Mouse (Mus musculus) cerebral cortex, adult 2 months (tissue): ENCODE measurements around the gene Mapk8ip1.

Source experiments
- WGBS: fragments of 180-500 bp; shearing (Covaris S2); methylation state at CpG from one replicate; pipeline ENCODE4 v1.1.7; 2018; 5-methylcytosine and 5-hydroxymethylcytosine counted together

Gene Mapk8ip1

DNA sequence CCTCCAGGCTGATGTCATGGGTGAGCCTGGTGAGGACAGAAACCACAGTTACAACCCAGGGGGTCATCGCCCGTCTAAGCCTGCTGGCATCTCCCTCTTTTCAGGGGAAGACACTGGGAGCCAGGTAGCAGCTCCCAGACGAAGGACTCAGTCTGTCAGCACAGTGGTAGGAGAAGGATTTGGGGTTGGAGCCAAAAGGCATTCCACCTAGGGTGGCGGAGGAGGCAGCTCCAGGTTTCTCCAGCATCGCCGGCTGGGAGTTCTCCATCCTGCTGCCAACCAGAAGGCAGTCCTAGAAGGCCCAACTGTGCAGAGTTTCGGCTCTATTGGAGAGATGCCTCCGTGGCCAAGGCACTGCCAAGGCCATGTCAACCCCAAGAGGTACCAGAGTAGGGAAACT, 9.9 kb downstream of the Mapk8ip1 start:
- WGBS = 41% methylated on average over 8 of the region's 8 CpGs

DNA sequence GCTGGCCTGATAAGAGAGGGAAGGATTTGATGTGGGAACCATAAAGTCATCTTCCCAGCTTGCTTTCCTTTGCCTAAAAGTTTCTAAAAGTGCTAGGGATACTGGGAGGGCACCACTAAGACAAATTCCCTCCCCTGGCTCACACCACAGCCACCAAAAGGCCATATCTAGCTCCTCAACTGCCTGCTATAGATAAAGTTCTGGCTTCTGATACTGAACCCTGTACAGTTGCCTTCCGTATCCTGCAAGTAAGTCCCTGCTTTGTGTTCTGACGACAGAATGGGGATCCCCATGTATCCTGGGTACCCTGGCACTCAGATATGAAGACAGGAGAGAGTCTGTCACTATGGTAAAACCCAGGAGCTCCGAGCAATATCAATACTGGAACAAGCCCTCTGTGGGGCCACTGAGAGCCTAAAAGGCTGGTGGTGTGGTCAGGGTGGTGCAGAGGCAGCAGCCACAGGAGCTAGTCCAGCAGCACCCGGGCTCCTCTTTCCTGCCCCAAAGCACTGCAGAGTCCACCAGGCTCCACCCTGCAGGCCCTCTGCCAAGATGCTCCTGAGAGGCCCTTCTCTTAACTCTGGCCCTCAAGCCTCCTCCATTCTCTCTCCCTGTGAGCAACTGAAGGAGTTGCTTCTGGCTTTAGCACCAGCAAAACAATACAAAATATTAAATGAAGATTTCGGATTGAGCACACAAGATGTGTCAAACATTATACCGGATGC, 10.7 kb downstream of the Mapk8ip1 start:
- 45% methylated on average over 6 of the region's 6 CpGs for WGBS

DNA sequence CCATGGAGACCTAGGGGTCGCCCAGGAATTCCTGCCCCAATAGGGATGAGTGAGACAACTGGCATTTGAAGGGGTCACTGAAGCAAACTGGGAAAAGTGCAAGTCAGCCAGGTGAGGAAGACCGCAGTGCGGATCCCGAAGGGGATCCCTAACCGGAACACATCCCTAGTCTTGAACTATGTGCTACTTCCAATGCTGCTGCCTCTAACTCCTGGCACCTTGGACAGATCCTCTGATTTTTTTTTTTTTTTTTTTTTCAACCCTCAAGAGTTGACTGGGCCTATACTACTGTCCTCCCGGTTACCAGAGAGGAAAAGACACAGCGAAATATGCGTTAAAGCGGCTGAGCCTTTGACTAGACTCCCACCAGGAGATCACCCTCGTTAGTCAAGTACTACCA, 11.4 kb downstream of the Mapk8ip1 start:
- WGBS = 12% methylated on average over 10 of the region's 10 CpGs

DNA sequence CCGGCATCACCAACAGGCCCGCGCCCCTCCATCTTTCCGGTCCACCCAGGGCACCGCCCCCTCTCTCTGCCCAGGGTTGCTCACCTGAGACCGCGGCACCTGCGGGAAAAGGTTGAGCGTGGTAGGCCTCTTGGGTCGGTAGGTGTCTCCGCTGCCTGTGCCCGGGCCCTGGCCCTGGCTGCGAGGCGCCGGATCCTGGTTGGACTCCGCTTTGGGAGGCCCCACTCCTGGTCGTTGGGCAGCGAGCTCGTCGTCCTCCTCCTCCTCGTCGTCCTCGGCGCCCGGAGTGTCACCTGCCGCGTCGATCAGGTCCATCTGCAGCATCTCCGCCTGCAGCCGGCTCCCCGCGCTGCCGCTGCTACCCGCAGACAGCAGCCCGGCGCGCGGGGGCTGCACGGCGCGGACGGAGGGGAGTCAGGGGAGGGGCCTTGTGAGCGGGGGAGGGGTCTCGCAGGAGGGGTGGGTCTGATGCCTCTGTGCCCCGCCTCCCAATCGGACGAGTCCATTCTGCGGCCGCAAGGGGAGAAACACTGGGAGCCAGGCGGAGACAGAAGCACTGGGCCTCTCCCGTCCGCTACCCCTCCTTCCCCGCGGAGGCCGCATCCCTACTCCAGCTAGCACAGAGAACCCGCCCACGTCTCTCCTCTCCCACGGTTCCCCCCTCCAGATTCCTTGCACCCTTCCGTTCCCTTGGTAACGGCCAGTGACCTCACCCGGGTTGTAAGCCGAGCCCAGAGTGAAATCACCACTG, 12.0 kb downstream of the Mapk8ip1 start:
- WGBS = 1% methylated on average over 62 of the region's 62 CpGs

DNA sequence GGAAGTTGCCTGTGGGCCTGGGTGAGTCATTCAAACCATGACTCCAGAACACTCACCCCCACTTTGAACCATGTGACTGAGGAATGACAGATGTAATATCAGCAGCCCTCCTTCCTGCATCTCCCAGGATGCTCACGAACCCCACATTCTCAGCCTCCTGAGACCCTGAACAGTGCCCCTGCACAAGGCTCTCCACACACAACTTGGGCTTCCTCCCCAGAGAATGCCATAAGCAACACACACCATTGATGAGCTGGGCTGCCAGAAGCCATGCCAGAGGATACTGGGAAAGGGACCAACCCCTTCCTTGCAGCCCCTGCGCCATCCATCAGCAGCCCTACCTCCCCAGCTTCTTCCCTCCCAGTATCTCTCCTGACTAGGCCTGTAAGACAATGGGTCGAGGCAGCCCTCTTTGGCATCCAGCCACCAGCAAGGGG, 13.0 kb downstream of the Mapk8ip1 start:
- WGBS = 22% methylated on average over 3 of the region's 3 CpGs

DNA sequence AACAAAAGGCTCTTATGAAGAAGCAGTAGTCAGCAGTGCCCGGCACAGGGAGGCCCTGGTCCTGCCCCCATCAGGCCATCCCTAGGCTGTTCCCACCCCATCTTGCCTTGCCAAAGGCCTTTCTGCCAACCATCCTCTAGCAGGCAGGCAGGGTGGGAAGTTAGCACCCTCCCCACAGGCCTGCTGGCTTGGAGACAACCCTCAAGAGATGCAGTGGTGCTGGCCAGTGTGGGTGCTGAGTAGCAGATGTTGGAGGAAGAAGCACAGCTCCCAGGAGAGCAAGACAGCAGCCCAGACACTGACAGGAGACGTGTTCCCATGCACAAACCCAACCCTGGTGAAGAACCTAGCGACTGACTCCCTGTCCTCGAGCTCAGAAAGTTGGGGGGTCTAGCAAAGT, 13.4 kb downstream of the Mapk8ip1 start:
- 23% methylated on average over 4 of the region's 4 CpGs for WGBS

DNA sequence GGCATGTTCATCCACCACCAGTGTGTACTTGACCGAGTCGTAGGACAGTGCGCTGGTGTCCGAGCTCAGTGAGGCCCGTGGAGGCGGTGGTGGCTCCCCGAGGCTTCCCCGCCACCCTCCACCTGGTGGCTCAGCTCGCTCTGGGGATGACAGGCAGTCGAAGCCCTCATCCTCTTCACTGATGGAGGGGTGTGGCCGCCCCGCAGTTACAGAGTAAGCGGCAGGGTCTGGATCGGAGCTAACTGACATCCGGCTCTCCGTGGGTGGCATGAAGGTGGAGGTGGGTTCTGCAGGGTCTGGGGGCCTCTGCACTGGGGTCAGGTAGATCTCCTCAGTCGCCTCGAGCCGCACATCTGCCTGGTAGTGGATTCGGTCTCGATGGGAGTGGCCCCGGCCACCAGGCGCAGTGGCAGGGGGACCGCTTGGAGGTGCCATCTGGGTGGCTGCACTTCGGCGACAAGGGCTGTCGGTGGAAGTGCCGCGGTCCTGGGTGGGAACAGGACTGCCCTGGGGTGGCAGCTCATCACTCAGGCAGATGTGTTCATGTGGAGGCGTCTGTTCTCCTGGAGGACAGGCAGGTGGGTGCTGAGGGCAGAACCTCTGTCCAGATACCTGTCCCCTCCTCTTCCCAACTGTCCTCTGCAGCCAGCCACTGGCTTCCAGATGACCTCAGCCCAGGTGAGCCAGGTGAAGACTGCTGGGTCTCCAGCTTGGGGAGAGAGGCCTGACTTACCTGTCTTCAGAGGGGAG, 14.1 kb downstream of the Mapk8ip1 start:
- 81% methylated on average over 30 of the region's 30 CpGs for WGBS

DNA sequence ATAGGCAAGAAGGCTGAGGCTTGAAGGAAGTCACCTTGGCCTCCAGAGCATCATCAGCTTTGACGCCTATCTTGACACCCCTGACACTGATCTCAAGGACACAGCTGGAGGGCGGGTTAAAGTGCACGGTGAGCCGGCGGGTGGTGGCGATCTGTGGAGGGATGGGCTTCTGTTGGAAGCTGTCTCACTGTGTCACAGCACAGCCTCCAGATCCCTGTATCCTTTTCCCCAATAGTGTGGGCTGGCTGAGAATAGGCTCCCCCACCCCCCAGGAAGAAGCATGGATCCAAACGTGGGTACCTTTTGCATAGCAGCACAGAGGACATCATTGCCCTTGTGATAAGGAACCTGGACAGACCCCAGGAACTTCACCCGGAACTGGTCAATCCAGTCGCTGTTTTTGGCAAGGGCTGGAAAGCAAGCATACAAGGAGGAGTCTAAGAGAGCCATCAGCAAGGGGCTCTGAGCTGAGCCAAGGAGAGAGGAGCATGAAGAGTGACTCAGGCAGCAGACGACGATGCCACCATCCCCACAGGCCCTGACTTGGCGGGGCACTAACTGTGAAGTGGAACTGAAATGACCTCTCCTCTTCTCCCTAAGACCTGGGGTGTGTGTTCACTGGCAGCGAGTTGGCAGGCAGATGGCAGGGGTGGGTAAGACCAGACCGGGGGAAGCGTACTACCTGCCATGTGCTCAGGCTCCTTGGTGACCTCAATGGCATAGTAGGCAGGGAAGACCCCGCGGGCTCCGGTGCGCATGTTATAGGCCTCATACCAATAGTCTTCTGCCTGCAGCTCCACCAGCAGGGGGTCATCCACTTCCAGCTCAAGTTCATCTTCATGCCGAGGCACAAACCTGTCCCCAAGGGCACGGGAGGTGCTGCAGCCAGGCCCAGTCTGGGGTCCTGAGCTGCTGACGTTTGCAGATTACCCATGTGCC, 15.7 kb downstream of the Mapk8ip1 start:
- WGBS = 53% methylated on average over 22 of the region's 22 CpGs

DNA sequence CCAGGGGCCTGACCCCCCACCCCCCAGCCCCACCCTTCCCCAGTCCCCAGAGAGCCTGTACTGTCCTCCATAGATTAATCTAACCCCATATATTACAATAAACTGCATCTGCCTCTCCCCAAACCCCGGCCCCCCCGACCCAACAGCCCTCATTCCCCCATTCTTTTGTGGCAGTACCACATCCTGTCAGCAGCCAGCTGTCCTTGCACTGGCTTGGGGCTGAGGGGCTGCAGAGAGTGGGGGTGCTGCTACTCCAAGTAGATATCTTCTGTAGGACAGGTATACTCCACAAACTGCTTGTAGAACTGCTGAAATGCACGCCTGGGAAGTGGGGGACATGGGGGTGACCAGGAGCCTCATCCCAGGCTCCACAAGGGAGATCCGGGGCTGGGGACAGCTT, 17.0 kb downstream of the Mapk8ip1 start:
- 69% methylated on average over 4 of the region's 4 CpGs for WGBS

DNA sequence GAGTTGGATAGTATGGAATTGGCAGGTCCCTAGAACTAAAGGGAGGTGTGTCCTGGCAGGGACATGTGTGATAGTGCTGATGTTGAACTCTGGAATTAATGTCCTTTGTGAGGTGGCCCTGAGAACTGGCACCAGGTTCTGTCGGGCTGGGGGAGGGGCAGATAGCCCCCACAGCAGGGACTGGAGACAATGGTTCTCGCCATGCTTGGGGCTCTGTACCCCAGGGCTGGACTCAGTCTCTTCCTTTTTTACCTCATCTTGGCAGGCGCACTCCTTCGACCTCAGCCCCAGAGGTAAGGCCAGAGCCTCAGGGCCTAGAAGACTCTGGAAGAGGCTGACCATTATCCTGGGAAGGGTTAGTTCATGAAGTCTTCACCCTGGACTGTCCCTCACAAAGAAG, 18.3 kb downstream of the Mapk8ip1 start:
- 77% methylated on average over 4 of the region's 4 CpGs for WGBS

DNA sequence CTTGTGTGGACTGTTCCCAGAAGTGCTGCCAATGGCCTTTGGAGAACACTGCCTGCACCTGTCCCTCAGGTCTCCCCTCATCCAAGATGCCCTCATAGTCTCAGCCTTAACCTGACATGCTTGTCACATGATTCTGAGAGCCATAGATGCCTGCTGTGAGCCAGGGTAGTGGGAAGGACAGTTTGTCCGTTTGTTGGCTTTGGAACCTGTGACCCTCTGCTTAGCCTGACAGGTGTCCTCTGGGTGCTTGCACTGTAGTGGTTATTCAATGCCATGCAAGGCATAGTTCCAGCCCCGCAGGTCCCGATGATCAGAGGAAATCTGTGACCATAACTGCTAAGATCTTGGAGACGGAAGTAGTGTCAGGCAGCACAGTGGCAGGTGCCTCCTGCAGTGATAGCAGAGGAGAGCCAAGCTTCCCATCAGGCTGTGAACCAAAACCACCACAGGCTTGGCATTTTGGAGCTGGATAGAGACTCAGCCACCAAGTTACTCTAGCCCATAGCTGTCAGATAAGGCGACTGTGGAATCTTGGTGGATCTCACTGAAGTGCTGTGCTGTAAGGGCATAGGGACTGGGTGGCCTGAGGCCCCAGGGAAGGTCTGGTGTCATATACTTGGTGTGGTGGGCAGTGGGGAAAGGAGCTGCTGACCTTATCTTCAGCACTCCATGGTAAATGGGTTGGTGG, 19.0 kb downstream of the Mapk8ip1 start, which contains the start of gene 1700029I15Rik:
Gene 1700029I15Rik (plus strand): TSS at position 638 of the 688 bp plus-strand sequence.
- WGBS = 63% methylated on average over 5 of the region's 5 CpGs

DNA sequence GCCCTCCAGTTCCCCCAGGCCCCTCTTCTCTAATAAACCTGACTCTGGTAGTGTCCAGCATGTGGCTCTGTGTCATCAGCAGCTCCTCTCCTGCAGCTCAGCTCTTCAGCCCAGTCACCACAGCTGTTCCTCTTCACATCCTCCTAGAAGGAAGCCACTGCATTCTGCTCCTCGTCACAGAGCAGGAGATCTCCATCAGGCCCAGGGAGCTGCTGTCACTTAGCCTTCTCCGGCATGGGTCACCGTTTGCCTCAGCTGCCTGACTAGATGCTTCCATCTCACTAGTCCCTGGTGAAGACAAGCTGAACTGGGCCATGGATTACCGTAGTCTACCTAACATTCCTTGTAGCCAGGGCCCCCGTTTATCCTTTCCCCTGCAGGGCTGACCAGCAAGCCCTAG, 19.9 kb downstream of the Mapk8ip1 start:
- WGBS = 79% methylated on average over 5 of the region's 5 CpGs

DNA sequence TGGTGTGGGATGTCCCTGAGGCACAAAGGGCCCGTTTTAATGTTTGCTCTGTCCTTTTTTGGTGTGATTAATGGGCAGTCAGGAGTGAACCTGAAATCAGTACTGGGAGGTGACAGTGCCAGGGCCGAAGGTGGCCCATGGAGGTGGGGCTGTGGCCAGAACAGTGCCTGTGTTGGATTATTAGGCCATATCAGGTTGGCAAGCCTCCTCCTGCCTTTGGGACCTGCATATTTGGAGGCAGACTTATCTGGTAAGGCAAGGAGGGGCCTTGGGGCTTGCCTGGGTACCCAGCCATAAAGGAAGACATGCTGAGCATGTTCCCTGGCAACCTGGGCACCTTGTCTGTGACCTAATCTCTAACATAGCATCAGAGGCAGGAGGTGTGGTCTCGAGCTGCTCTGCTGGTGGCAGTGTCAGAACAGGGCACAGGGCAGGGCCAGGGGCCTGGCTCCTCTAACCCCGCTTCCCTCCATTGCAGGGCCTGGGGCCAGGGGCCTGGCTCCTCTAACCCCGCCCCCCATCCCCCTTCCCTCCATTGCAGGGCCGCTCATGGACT, 20.5 kb downstream of the Mapk8ip1 start:
- WGBS = 69% methylated on average over 6 of the region's 6 CpGs

DNA sequence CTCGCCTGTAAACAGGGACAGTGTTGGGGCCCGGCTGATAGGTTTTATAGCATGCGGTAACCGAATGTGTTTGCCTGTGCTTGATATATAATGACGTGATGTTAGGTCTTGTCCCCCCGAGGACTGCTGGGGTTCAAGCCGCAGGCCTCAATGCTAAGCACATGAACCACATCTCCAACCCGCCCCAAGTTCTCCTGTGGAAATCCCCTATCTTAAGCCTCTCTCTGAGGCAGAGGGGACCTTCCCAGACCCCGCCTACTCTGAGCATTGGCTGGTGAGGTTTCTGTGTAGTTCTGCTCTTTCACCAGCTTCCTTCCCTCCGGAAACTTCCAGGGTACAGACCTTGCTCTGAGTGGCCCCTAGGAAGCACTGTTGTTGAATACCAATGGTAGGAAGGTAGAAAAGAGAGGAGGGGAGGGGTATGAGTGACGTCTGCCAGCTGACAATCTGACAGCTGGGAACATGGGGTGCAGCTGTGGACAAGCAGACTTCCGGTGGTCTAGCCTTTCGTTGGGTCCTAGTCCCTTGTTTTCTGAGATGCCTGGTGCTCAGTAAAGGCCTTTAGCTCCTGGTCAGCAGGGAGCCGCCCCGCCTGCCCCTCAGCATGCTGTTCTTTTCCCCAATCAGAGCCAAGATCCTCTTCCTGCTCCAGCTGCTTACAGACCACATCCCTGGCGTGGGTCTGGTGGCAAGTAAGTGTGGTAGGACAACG, 21.1 kb downstream of the Mapk8ip1 start:
- 80% methylated on average over 17 of the region's 17 CpGs for WGBS

DNA sequence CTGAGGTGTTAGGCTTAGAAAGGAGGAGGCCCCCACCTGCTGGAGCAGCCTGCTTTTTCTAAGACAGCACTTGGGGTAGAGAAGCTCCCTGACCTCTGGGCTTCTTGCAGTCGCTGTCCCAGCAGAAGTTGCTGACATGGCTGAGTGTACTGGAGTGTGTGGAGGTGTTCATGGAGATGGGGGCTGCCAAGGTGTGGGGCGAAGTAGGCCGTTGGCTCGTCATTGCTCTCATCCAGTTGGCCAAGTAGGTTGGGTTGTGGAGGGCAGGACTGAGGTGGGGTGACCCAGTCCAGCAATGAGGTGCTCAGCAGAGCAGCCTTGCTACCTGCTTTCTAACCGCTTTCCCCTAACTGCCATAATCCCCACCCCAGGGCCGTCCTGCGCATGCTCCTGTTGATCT, 23.7 kb downstream of the Mapk8ip1 start:
- WGBS = 95% methylated on average over 7 of the region's 7 CpGs

DNA sequence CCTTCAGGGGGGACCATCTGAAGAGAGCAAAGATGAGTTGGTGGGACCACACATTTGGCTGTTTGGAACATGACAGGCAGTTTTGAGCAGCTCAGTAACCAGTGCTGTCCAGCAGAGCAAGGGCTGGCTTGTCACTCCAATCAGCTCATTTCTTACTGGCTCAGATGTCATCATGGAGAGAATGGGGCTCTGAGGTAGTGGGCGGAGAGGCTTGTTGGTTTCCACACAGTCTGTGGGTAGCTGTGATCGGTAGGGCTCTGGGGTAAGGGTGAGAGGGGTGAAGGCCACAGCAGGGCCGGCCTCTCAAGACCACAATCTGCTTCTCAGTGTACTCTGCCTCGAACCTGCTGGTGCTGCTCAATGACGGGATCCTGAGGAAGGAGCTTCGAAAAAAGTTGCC, 24.8 kb downstream of the Mapk8ip1 start:
- WGBS = 84% methylated on average over 6 of the region's 6 CpGs

DNA sequence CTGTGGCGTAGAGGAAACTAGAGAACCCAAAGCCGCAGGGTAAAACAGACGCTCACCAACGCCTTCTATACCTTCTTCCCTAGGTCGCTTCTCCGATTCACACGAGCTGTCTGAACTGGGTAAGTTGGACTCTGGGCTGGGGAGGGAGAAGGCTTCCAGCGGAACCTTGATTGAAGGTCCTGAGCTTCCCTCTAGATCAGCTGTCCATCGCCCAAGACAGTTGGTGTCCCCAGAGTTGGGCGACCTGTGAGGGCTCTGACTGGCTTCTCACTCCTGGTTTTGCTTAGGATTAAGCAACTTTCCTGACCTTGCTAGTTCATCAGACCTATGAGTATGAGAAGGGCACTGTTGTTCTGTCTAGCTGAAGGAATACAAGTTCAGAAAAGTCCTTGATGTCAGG, 25.3 kb downstream of the Mapk8ip1 start:
- 6% methylated on average over 10 of the region's 10 CpGs for WGBS

DNA sequence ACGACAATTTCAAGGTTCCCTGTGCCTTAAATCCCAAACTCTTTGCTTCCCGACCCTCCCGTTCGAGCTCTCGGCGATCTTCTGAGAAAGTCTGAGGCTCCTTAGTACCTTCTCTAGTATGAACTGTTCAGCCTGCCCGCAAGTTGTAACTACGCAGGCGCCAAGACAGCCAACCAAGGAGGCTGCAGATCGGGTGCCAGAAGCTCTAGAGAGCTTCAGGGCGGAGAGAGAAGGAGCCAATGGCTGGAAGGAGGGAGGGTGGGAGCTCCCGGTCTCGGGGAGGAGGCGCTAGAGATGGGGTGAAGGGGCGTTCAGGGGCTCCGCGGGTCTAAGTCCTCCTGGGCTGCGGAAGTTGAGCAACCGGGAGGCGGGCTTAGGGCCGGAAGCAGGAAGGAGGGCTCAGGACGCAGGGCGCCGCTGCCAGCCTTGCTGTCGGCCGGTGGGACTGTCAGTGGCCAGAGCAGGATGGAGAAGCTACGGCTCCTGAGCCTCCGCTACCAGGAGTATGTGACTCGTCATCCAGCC, 25.9 kb downstream of the Mapk8ip1 start:
- under 1% methylated on average over 29 of the region's 29 CpGs for WGBS

DNA sequence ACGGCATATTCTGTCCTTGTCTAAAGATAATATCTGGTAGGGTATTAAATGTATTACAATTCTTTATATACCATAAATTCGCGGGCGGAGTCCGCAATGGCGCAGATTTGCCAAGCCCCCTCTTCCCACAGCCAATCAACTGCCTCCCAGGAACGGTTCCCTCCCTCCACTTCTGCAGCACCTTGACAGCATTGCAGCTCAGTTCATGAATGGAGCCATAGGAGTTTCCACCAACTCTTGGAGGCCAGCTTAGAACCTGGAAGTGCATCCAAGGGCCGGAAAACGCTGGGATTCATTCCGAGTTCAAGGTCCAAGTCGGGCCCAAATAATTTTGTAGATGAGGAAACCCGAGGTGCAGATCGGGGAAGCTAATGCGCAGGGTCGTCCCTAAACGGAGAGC, 26.5 kb downstream of the Mapk8ip1 start, which contains the start of the genes Pex16 and Large2:
Gene Pex16 (plus strand): TSS at position 163 of the 400 bp plus-strand sequence.
Gene Large2 (minus strand): TSS at position 356 of the 400 bp plus-strand sequence.
- WGBS = 3% methylated on average over 16 of the region's 16 CpGs
